Mouse (Mus musculus) hematopoietic stem cell, adult 5-6 weeks (primary cell): Measurements from ENCODE around the gene Bri3bp. TPM values are rescaled to one million over a fixed set of nuclear protein-coding genes. Genes with fewer than 3 reads are reported as not detected.
"Not testable (repeated sequence)": the region's sequence is repeated elsewhere in the genome, so short reads cannot be mapped to it uniquely, and the experiment has no call there.

Experiments used
- ATAC-seq, 2 experiments: fragments of 125-278 bp in 1 of 2; replicated peaks in 1 of 2; 2 replicates each; pipeline ENCODE4 v1.8.0; 2016 to 2017; ENCODE audit warnings: inconsistent platforms in 2 of 2, mild to moderate bottlenecking in 2 of 2, moderate number of reproducible peaks in 2 of 2, low read depth in 1 of 2, moderate TSS enrichment in 1 of 2; ENCODE audit not compliant: low FRiP score in 2 of 2, poor library complexity in 2 of 2, severe bottlenecking in 2 of 2, insufficient read depth in 1 of 2, low TSS enrichment in 1 of 2
- total RNA-seq: library from RNA; stranded (forward); fragments of 172-1452, 232-1000 nt; gene quantifications from 2 replicates; pipeline ENCODE4 v1.2.3, GENCODE M21; 2017

The Bri3bp gene
- total RNA-seq, result 23.0 and 25.6 TPM in 2 replicates

DNA sequence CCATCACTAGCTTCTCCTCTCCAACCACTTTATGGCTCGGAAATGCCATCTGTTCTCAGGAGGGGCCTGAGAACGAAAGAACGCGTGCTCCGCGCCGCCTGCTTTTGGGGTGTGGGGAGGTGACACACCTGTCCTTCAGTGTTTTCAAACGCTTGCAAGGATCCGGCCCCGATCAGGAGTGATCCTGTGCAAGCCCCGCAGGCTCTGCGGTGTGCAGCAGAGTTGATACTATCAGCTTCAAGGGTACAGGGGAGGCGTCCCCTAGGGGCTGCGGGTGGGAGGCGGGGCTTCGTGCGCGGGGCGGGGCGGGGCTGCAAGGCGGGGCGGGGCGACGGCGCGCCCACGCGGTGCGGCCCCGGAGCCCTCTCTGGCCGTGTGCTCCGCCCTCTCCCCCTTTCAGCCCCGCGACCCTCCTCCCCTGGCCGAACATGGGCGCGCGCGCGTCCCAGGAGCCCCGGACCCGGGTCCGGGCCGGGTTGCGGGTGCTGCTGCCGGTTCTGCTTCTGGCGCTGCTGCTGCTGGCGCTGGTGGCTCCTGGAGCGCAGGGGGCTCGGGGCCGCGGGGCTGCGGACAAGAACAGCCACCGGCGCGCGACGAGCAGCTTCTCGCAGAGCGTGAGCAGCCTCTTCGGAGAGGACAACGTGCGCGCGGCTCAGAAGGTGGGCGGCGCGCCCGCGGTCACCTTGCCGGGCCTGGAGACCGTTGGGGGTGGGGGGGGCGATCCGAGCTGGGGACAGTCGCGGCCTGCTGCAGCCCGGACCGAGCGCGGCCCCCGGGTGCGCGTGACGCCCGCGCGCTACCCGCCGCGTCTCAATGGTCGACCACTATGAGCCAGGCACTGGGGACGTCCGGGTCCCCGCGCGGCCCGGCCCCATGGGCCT lies at the start of gene Bri3bp:
Gene Bri3bp, plus strand, starts transcription at position 335 of the 881 bp plus-strand sequence.
- peak; percentile 57 to 75 for ATAC-seq

GRCm38 (mm10) chr5:125391609-125392008 lies 49.8 kb upstream of the Bri3bp start:
- no peak for ATAC-seq

DNA sequence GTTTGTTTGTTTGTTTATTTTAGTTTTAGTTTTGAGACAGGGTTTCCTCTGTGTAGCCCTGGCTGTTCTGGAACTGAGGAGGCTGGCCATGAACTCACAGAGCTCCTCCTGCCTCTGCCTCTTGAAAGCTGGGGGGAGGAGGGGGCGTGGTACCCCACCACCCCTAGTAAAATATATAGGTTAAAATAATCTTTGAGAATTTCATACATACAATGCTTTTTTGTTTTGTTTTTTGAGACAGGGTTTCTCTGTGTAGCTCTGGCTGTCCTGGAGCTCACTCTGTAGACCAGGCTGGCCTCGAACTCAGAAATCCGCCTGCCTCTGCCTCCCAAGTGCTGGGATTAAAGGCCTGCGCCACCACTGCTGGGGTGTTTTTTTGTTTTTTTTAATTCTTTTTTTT lies 49.2 kb upstream of the Bri3bp start:
- not testable (repeated sequence) for ATAC-seq

GRCm38 (mm10) chr5:125392618-125392976 lies 48.8 kb upstream of the Bri3bp start:
- ATAC-seq, result no peak

- peak; percentile 58 to 68 for ATAC-seq
These were observed 48.3 kb upstream of the Bri3bp start for GRCm38 (mm10) chr5:125392977-125393621.

- ATAC-seq, result peak; percentile 30 to 46
These were observed 47.5 kb upstream of the Bri3bp start for GRCm38 (mm10) chr5:125393622-125394603.

DNA sequence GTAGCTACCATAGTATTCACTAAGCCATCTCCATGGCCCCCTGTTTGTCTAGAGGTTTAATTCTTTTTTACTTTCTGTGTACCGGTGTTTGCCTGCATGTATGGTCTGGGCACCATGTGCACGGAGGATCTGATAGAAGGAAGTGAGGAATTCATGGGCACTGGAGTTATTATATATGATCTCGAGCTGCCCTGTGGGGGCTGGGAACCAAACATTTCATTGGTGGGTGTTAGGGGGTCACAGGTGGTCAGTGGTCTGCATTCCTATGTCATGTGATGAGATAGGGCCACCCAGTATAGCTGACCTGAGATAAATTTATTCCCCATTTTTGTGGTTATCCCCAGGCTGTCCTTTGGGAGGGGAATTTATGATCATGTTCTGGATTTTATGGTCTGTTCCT lies 46.4 kb upstream of the Bri3bp start:
- ATAC-seq, result no peak

DNA sequence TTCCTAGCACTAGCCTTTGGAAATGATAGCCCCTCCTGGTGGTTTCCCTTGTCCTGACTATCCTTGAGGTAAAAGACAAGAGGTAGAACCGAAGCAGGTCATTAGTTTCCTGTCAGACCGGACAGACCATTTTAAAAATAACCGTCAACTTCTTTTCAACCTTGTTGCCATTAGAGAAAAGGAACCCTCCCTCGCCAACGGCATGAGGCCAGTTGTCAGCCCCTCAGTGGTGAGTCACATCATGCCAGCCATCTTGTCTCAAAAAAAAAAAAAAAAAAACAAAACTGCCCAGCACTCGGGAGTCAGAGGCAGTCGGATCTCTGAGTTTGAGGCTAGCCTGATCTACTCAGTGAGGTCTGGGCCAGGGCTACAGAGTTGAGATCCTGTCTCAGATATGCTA lies 40.5 kb upstream of the Bri3bp start:
- no peak for ATAC-seq

DNA sequence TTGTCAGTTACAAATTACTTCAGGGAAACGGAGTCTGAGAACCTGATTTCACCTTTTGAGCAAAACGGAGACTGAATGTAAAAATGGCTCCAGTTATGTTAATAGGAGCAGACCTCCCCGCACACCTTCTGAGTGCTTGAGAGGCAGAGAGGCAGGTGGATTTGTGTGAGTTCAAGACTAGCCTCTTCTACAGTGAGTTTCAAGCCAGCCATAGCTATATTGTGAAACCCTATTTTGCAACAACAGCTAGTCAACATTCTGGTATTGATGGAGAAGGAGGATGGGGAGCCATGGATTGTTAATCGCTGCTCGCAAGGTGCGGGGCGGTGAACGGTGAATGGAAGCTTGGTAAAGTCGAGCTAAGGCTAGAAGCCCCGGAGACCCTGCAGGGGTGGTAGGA lies 38.9 kb upstream of the Bri3bp start:
- ATAC-seq, result no peak

GRCm38 (mm10) chr5:125402991-125403390 lies 38.4 kb upstream of the Bri3bp start:
- ATAC-seq, result no peak

- no peak for ATAC-seq
These were observed 37.6 kb upstream of the Bri3bp start for GRCm38 (mm10) chr5:125403481-125404465.

DNA sequence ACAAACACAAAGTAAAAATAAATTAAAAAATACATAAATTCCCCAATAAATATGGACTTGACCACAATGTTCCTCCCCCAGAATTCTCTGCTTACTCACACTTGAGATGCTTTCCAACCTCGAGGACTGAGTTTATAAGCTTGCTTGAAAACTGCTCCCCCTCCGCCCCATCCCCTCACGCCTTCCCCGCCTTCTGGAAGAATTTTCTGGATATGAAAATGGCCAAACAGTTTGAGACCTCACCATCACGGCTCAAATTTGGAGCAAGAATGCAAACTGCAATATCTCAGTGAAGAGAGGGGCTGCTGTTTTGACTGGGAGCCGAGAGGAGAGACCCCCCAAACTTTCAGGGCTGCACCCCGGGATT lies 36.8 kb upstream of the Bri3bp start:
- ATAC-seq, result no peak

- peak; percentile 24 to 36; a peak in 2 of 4 replicates for ATAC-seq
These were observed 36.3 kb upstream of the Bri3bp start for GRCm38 (mm10) chr5:125404903-125405545.

- peak; percentile 29 to 40; a peak in 3 of 4 replicates for ATAC-seq
These were observed 35.7 kb upstream of the Bri3bp start for GRCm38 (mm10) chr5:125405546-125406248.

DNA sequence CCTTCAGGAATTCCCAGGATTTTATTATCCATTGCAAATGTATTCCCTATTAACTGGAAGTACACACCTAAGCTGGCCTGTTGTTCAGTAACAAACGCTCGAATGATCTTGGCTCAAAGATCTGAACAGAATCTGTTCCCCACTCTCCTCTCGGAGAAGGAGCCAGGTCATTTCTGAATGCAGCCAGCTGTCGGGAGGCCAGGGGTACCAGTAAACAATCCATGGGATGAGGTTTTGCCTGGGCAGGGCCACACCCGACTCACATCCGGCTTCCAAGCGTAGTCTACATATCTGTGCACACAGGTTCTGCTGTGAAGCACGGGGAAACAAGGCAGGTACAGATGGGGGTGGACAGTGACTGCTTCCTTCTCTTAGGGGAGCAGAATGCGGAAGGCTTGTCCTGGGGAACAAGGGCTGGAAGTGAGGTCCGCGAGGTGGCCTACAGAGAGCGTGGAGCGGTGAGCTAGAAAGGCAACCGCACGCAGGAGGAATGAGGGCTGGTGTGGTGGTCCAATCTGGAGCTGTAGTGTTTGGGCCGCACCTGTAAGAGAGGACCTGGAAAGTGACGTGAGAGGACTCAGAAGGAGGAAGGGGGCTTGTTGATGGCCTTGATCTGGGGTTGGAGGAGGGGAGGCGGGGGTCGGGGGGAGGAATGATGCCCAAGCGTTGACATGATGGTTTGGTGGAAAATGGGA lies 34.9 kb upstream of the Bri3bp start:
- peak; percentile 24 to 27; a peak in 3 of 4 replicates for ATAC-seq
